Mouse (Mus musculus) urinary bladder, postnatal 14 days (tissue): ENCODE data around the gene Cenpi.

Experiments
- DNase-seq: peaks from one replicate; pipeline ENCODE4 v3.0.0; 2021; ENCODE audit warnings: low spot score

Cenpi gene

DNA sequence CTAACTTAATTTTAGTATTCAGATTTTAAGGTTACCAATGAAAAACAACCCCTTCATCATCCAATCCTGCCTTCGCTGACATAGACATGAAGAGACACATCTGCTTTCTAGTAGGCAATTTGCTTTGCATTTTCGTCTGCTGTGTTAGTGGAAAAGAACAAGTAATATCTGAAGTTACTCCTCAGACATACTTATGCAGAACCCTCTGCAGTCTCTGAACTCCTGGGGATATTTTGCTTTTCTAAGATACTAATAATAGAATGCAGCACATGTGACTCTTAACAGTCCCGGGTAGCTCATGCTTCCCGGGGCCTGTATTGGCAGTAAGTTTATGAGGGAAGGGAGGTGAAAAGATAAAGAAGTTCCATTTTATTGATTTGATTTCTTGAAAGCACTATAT is 54.3 kb downstream of the Cenpi start:
- no peak for DNase-seq

DNA sequence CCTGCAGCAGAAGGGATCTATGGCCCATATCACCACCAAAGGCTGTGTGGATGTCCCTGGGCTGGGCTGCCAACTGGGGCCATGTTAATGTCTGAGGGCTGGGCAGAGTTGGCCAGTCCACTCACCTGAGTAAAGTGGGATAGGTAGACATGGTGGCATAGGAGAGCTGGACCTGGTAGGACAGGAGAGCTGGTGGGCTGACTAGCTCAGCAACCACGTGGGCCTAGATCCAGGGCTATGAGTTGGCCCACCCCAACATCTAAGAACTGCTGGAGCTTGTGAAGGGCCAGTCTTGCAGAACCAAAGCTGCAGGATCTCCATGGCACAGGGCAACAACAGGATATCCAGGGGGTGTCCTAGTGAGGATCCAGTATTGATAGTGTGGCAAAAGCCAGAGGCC is 57.5 kb downstream of the Cenpi start:
- DNase-seq, result no peak

DNA sequence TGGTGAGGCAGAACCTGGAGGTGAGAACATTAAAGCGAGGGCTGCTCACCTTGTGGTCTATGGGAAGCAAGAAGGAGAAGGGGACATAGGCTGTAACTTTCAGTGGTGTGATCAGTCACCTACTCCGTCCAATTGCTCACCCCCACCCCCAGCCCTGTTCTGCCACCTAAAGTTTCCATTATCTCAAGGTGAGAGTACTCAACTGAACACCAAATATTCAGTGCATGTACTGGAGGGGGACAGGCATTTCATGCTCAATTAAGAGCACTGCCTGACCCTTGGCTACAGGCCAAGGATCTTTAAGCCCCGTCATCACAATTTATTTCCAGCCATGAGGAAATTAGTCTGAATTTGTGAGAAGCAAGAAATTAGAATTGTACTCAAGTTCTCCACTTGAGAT is 58.7 kb downstream of the Cenpi start:
- DNase-seq, result no peak

DNA sequence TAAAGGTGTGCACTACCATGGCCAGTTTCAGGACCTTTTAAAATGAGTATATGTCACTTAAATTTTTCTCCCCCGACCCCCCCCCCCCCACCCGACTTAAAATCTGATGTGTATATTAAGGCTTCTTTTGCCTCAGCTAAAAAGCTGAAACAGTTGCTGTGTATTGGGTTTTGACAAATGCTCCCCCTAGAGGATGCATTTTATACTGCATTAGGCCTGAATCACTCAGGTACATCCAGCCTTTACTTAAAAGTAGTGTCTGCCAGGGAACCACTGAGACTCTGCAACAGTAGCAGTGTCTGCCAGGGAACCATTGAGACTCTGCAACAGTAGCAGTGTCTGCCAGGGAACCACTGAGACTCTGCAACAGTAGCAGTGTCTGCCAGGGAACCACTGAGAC is 63.4 kb downstream of the Cenpi start:
- no peak for DNase-seq

GRCm38 (mm10) chrX:134374190-134374589 is 66.3 kb downstream of the Cenpi start:
- DNase-seq, result no peak

DNA sequence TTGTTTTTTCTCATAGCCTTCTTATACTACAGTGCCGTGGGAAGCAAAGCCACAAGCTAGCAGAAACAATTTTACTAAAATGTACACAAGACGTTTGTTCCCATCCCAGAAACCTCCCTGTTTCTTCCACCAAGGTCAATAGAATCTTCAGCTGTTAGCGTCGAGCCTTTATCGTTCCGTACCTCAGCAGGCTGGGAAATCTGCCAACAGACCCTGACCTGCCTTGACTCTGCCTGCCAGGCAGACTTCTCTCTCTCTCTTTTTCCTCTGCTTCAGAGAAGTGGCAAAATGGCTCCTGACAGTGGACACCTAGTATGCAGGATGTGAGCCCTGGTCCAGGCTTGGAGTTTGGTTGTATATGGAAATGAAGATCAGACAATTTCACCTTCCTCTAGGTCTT is 77.0 kb downstream of the Cenpi start:
- no peak for DNase-seq

GRCm38 (mm10) chrX:134398972-134399371 is 91.1 kb downstream of the Cenpi start:
- DNase-seq, result no peak

DNA sequence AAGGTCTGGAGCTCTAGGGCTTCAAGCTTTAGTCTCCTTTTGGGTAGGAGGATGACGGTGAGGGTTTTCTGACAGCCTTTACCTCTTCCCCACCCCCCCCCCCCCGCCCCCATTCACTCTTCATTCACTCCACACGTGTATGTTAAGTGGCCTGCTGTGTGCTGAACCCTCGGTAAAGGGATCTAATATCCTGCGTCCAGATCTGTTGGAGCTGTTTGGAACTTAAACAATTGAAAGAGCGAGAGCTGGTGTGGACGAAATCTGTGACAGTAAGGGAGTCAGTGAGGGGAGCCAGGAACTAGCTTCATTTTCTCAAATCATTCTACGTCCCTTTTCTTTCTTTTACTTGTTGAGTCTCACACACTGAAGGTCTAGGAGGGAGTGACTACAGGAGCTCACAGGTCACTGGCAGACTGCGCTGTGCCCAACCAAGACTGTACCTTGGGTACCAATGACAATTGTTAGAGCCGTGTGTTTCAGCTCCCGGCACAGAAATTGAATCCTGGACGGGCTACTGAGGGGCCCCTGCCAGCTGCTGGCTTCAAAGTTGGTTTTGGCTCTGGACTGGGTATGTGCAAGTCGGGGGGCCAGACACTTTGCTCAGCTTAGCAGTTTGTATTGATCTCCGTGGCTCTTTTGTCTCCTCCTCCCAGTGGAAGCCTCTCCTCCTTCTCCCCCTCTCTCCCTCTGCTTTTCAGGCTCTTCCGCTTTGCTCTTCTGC is 96.1 kb downstream of the Cenpi start, which contains the start of gene Drp2:
Gene Drp2, plus strand, starts transcription at position 689 of the 721 bp plus-strand sequence.
- no peak for DNase-seq

- DNase-seq, result no peak
These were observed 96.7 kb downstream of the Cenpi start for GRCm38 (mm10) chrX:134404584-134404955.

GRCm38 (mm10) chrX:134409354-134409900 is 101.5 kb downstream of the Cenpi start:
- DNase-seq, result no peak

DNA sequence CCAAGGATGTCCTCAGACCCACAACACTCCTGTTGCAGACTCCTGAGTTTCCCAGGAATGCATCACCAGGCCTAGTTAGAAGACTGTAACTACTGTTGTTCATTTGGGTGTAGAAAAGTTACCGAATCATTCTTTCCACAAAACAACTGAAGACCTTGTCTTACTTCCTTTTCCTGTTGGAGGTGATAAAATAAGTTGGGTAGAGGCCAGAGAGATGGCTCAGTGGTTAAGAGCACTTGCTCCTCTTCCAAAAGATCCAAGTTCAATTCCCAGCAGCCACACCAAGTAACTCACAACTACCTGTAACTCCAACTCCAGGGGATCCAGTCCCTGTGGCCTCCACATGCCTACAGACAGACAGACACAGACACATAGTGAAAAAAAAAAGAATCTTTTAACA is 104.2 kb downstream of the Cenpi start:
- no peak for DNase-seq
